Mouse (Mus musculus): ENCODE results near the gene Hfe2.

DNA sequence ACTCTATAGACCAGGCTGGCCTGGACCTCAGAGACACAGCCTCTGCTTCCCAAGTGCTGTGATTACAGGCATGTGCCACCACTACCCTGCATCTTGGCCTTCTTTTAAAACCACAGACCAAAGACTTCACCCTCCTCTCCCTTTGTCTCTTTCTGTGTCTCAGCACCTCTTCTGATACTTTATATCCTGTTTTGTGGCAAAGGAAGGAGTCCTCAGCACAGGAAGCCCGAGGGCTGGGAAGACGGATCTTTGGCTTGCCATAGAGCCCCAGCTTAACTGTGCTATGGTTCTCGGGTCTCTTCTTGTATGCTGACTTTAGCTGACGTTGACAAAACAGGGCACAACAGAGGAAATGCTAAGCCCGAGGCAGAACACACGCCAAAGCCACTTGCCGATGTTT lies 45.7 kb downstream of the Hfe2 start:
- no peak for TF ChIP-seq CTCF (IDR thresholded peaks at IDR 0.05)
- no peak; the same call in 1 of the 2 replicates for TF ChIP-seq POLR2A (IDR thresholded peaks at IDR 0.05; ENCODE audit: insufficient read depth, low read depth, low read length)
